Mouse (Mus musculus) lung, postnatal 14 days (tissue): ENCODE measurements around the gene Cnnm3.
"Not testable (repeated sequence)": the region's sequence is repeated elsewhere in the genome, so short reads cannot be mapped to it uniquely, and the experiment has no call there.

Experiments used
- DNase-seq: peaks from one replicate; pipeline ENCODE4 v3.0.0; 2021

The Cnnm3 gene

GRCm38 (mm10) chr1:36536783-36537182 is 25.1 kb downstream of the Cnnm3 start, which contains the start of gene Ankrd23:
Ankrd23 (minus strand) TSS chr1:36536883.
- DNase-seq: not testable (repeated sequence)

GRCm38 (mm10) chr1:36538727-36539126 is 27.1 kb downstream of the Cnnm3 start:
- no peak for DNase-seq

GRCm38 (mm10) chr1:36539186-36539585 is 27.5 kb downstream of the Cnnm3 start, which contains the start of gene Gm42417:
Gm42417 (minus strand) TSS chr1:36539429.
- peak; percentile 77 for DNase-seq

GRCm38 (mm10) chr1:36540132-36540531 is 28.5 kb downstream of the Cnnm3 start:
- no peak for DNase-seq

- no peak for DNase-seq
These were observed 29.1 kb downstream of the Cnnm3 start for GRCm38 (mm10) chr1:36540807-36541206.

GRCm38 (mm10) chr1:36541844-36542243 is 30.2 kb downstream of the Cnnm3 start:
- DNase-seq: no peak

GRCm38 (mm10) chr1:36542925-36543324 is 31.3 kb downstream of the Cnnm3 start:
- DNase-seq: no peak

- DNase-seq: no peak
These were observed 33.7 kb downstream of the Cnnm3 start for GRCm38 (mm10) chr1:36545382-36545781.

GRCm38 (mm10) chr1:36545845-36546600 is 34.4 kb downstream of the Cnnm3 start:
- DNase-seq: no peak

GRCm38 (mm10) chr1:36546888-36547471 is 35.3 kb downstream of the Cnnm3 start, which contains the start of gene Ankrd39:
Ankrd39 (minus strand) TSS chr1:36547445.
- peak; percentile 97 for DNase-seq

- DNase-seq: peak; percentile 72
These were observed 36.4 kb downstream of the Cnnm3 start for GRCm38 (mm10) chr1:36547981-36548598.

GRCm38 (mm10) chr1:36548771-36549170 is 37.1 kb downstream of the Cnnm3 start:
- no peak for DNase-seq

GRCm38 (mm10) chr1:36549491-36549890 is 37.8 kb downstream of the Cnnm3 start:
- DNase-seq: no peak

GRCm38 (mm10) chr1:36550075-36550863 is 38.6 kb downstream of the Cnnm3 start:
- DNase-seq: no peak

GRCm38 (mm10) chr1:36551904-36552303 is 40.2 kb downstream of the Cnnm3 start:
- no peak for DNase-seq

- no peak for DNase-seq
These were observed 40.8 kb downstream of the Cnnm3 start for GRCm38 (mm10) chr1:36552506-36552905.

- no peak for DNase-seq
These were observed 43.1 kb downstream of the Cnnm3 start for GRCm38 (mm10) chr1:36554633-36555399.

GRCm38 (mm10) chr1:36555798-36556395 is 44.2 kb downstream of the Cnnm3 start:
- no peak for DNase-seq

GRCm38 (mm10) chr1:36556553-36557456 is 45.1 kb downstream of the Cnnm3 start:
- peak; percentile 97 for DNase-seq

- peak; percentile 91 for DNase-seq
These were observed 45.9 kb downstream of the Cnnm3 start for GRCm38 (mm10) chr1:36557457-36558011.
